Mouse (Mus musculus): ENCODE results near the gene Cd164l2.

- TF ChIP-seq EP300 (IDR thresholded peaks at IDR 0.05; ENCODE audit: insufficient read depth, low read depth, low read length): no peak
- no peak for TF ChIP-seq CTCF (IDR thresholded peaks at IDR 0.05; ENCODE audit: low read depth, low read length)
- TF ChIP-seq POLR2A (IDR thresholded peaks at IDR 0.05; ENCODE audit: insufficient read depth, low read length): no peak
These were observed 26.0 kb upstream of the Cd164l2 start for GRCm38 (mm10) chr4:133185893-133186292.

Measured in ES-Bruce4 (cell line).